Mouse (Mus musculus) lung, postnatal 4 days (tissue): Measurements from ENCODE around the gene Trpm3.

ENCODE experiments used
- DNase-seq, 2 experiments: peaks; one replicate each; pipeline ENCODE4 v3.0.0; 2021

Trpm3 gene

GRCm38 (mm10) chr19:22931006-22931405 lies 792.2 kb downstream of the Trpm3 start:
- DNase-seq, result no peak

- no peak for DNase-seq
These were observed 796.2 kb downstream of the Trpm3 start for GRCm38 (mm10) chr19:22935067-22935466.

- DNase-seq, result no peak
These were observed 800.2 kb downstream of the Trpm3 start for GRCm38 (mm10) chr19:22938848-22939724.

GRCm38 (mm10) chr19:22939836-22940235 lies 801.0 kb downstream of the Trpm3 start:
- no peak for DNase-seq

- DNase-seq, result peak; percentile 69 to 79
These were observed 801.6 kb downstream of the Trpm3 start for GRCm38 (mm10) chr19:22940487-22940886.

- no peak for DNase-seq
These were observed 802.1 kb downstream of the Trpm3 start for GRCm38 (mm10) chr19:22940956-22941355.

- DNase-seq, result no peak
These were observed 813.6 kb downstream of the Trpm3 start for GRCm38 (mm10) chr19:22952480-22952879.

GRCm38 (mm10) chr19:22953191-22953590 lies 814.3 kb downstream of the Trpm3 start:
- DNase-seq, result no peak

GRCm38 (mm10) chr19:22958414-22958813 lies 819.6 kb downstream of the Trpm3 start:
- DNase-seq, result no peak

GRCm38 (mm10) chr19:22960450-22961265 lies 821.8 kb downstream of the Trpm3 start:
- DNase-seq, result no peak

- no peak for DNase-seq
These were observed 823.3 kb downstream of the Trpm3 start for GRCm38 (mm10) chr19:22962001-22962708.

- no peak for DNase-seq
These were observed 823.9 kb downstream of the Trpm3 start for GRCm38 (mm10) chr19:22962731-22963130.

- DNase-seq, result no peak
These were observed 825.0 kb downstream of the Trpm3 start for GRCm38 (mm10) chr19:22963726-22964398.

GRCm38 (mm10) chr19:22965470-22965869 lies 826.6 kb downstream of the Trpm3 start:
- DNase-seq, result no peak

GRCm38 (mm10) chr19:22973294-22973693 lies 834.4 kb downstream of the Trpm3 start:
- DNase-seq, result no peak

- no peak for DNase-seq
These were observed 834.9 kb downstream of the Trpm3 start for GRCm38 (mm10) chr19:22973727-22974126.

GRCm38 (mm10) chr19:22975801-22976200 lies 837.0 kb downstream of the Trpm3 start:
- DNase-seq, result no peak

- DNase-seq, result no peak
These were observed 838.7 kb downstream of the Trpm3 start for GRCm38 (mm10) chr19:22977508-22977907.

- no peak for DNase-seq
These were observed 839.9 kb downstream of the Trpm3 start for GRCm38 (mm10) chr19:22978763-22979162.

GRCm38 (mm10) chr19:22979191-22979590 lies 840.3 kb downstream of the Trpm3 start:
- no peak for DNase-seq

GRCm38 (mm10) chr19:22987914-22988313 lies 849.1 kb downstream of the Trpm3 start:
- no peak for DNase-seq

GRCm38 (mm10) chr19:22993946-22994345 lies 855.1 kb downstream of the Trpm3 start:
- no peak for DNase-seq

GRCm38 (mm10) chr19:22994531-22994930 lies 855.7 kb downstream of the Trpm3 start:
- DNase-seq, result no peak
